Mouse (Mus musculus) heart, postnatal 0 days (tissue): ENCODE measurements at regions not wholly inside any gene's neighbourhood (a gene's known extent, or its start where the extent isn't known, plus 50 kb on each side); places are given as distances from the start of the nearest gene placed in this dataset.

Source experiments
- CTCF ChIP-seq: IDR thresholded peaks from 2 replicates; pipeline ENCODE4 v1.5.1; 2016; ENCODE audit warnings: antibody characterized with exemption, control low read depth, low read depth
- EP300 ChIP-seq: IDR thresholded peaks from 2 replicates; pipeline ENCODE4 v1.6.1; 2016; ENCODE audit warnings: antibody characterized with exemption, low read depth

GRCm38 (mm10) chr2:10861654-10862292, 310.1 kb upstream of the Prkcq start:
- no peak for TF ChIP-seq CTCF
- TF ChIP-seq EP300, result no peak
